Mouse (Mus musculus): ENCODE results near the gene Imp4. TPM values are rescaled to one million over a fixed set of nuclear protein-coding genes. Genes with fewer than 3 reads are reported as not detected.
"Not testable (repeated sequence)": the region's sequence is repeated elsewhere in the genome, so short reads cannot be mapped to it uniquely, and the experiment has no call there.

Gene Imp4
- total RNA-seq (2021): 59.8 and 61.0 TPM in 2 replicates
- long read RNA-seq, experiment 1, full-length matches to known transcripts: 62 of 73 reads
- long read RNA-seq, experiment 1, partial matches to known transcripts: 6 of 73 reads
- long read RNA-seq, experiment 1, other reads (novel, unspliced or antisense): 5 of 73 reads
- long read RNA-seq, experiment 2, full-length matches to known transcripts: 50 of 62 reads
- long read RNA-seq, experiment 2, partial matches to known transcripts: 5 of 62 reads
- long read RNA-seq, experiment 2, other reads (novel, unspliced or antisense): 7 of 62 reads

GRCm38 (mm10) chr1:34439215-34439960 lies at the start of gene Imp4, which contains the start of gene Ccdc115:
Imp4 (plus strand) TSS chr1:34439851.
Ccdc115 (minus strand) TSS chr1:34439672.
- peak; percentile 96 for DNase-seq

GRCm38 (mm10) chr1:34396321-34396720 lies 43.3 kb upstream of the Imp4 start:
- no peak for DNase-seq

GRCm38 (mm10) chr1:34399182-34399953 lies 40.3 kb upstream of the Imp4 start:
- DNase-seq: peak; percentile 17

DNA sequence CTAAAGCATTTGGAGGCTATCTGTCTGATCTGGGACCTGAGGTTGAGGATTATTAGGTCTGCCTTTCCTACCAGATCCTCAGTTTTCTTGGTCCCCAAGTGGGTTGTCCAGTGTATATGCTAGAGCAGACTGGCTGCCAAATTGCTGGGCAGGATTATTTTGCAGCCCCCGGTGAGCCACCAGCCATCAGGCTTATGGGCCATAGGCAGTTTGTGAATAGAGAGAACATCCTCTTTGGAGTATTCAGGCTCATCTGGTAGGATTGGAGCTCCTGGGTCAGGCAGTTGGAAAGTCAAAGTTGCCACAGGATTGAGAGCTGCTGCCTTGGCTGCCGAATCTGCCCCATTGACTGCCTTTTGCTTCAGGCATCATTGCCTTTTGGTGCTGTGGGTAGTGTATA lies 11.2 kb upstream of the Imp4 start:
- DNase-seq: no peak

GRCm38 (mm10) chr1:34429281-34429680 lies 10.4 kb upstream of the Imp4 start:
- no peak for DNase-seq

DNA sequence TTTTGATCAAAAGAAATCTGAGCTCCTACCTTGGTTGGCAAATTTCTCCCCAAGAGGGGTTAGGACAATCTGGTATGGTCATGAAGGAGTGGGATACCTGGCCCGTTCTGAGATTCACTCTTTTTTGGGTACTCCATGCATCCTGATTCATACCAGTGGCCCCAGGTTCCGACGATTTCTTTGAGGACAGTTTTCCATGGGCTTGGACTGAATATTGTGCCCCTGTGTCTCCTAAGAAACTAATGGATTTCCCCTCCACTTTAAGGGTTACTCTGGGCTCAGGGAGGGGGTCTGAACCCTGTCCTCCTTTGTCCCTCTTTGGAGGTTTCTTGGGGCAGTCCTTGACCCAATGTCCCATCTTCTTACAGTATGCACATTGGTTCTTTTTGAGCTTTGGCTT lies 8.7 kb upstream of the Imp4 start:
- no peak for DNase-seq

GRCm38 (mm10) chr1:34431431-34431830 lies 8.2 kb upstream of the Imp4 start:
- no peak for DNase-seq

DNA sequence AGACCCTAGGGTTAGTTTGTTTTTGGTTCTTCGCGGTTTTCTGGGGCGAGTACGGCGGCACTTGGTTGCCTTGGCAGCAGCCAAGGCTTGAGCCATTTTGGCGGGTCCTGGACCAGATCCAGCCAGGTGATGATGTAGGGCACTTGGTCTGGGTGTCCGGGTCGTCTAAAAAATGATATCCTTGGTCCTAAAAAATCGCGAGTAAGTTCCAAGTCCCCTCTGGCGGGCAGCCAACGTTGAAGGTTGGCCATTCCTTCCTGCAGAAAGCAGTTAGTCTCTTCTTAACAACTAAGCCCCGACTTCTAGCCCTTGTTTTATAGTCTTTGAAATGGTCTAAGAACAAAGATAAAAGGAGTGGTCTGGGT lies 7.3 kb upstream of the Imp4 start:
- peak; percentile 65 for DNase-seq

- peak; percentile 36 for DNase-seq
These were observed 6.7 kb upstream of the Imp4 start for GRCm38 (mm10) chr1:34432776-34433481.

- DNase-seq: peak; percentile 28
These were observed 5.6 kb upstream of the Imp4 start for GRCm38 (mm10) chr1:34433891-34434521.

DNA sequence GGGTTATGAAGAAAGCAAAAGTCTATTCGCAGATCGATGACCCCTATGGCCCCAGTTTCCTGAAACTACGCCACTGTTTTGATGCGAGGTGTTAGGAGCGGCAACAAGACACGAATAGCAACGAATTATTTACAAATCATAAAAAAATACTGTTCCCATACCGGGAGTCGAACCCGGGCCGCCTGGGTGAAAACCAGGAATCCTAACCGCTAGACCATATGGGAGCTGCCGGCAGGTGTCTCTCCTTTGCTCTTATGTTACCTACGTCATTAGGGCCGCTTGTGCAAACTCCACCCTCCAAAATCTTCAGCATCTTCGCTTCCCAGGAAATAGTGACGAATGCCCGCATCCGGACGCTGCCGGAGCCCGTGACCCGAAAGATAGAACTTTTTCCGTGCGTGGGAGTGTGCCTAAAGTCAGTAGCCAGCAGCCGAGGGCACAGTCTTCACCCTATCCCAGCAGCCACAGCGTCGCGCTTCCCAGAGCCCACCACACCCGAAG lies 4.9 kb upstream of the Imp4 start:
- peak; percentile 89 for DNase-seq

GRCm38 (mm10) chr1:34435371-34436120 lies 4.1 kb upstream of the Imp4 start:
- DNase-seq: no peak

DNA sequence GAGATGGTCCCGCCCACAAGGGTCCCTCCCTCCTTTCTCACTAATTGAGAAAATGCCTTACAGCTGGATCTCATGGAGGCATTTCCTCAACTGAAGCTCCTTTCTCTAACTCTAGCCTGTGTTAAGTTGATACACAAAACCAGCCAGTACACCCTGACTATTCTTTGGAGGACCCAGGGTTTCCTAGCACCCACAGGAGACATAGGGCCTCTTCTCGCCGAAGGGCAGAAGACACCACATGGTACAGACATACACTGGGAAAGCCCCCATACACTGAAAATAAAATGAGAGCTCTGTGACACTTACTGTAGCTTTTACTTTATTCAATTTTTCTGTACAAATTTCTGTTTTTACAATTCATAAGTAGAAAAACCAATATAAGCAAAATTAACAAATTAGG lies 3.3 kb upstream of the Imp4 start:
- no peak for DNase-seq

DNA sequence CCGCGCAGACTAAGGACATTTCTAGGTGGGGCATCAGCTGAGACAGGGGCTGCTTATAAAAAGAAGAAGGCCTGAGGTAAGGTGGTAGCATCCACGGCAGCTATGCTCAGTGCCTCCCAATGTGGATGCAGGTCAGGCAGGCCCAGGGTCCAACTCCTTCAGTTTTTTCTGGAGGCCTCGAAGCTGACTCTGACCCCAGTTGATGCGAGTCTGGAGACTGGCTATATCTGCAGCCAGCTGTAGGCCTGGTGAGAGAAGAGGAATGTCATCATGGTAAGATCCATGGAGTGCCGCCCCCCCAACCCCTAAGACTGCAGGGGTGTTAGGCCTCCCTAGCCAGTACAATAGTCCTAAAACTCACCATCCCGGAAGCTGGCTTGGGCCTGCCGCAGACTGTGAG lies 2.3 kb upstream of the Imp4 start:
- not testable (repeated sequence) for DNase-seq

- no peak for DNase-seq
These were observed 1.1 kb upstream of the Imp4 start for GRCm38 (mm10) chr1:34438381-34439051.

GRCm38 (mm10) chr1:34439961-34440630 lies 445 bp downstream of the Imp4 start:
- DNase-seq: peak; percentile 18

DNA sequence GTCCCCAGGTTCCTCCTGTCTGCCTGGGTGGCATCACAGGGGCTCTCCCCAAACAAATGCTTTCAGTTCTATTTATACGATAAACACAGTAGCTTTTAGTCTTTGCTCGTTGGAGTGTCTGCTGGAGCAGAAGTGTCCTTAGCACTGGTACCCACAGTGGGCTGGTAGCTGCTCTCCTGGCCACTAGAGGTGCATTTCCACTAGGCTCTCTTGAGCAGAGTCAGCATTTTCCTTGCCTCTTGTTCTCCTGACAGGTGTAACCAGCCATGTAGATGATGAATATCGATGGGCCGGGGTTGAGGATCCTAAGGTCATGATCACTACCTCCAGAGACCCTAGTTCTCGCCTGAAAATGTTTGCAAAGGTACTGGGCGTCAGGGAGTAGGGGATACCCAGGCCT lies 3.5 kb downstream of the Imp4 start:
- DNase-seq: no peak

- DNase-seq: no peak
These were observed 18.8 kb downstream of the Imp4 start for GRCm38 (mm10) chr1:34458431-34458830.

GRCm38 (mm10) chr1:34459284-34460060 lies 19.8 kb downstream of the Imp4 start, which contains the start of gene Ptpn18:
Ptpn18 (plus strand) TSS chr1:34459762.
- DNase-seq: peak; percentile 94
